24 mouse cellular contexts compared by ENCODE assay signal in the genomic region with DNA sequence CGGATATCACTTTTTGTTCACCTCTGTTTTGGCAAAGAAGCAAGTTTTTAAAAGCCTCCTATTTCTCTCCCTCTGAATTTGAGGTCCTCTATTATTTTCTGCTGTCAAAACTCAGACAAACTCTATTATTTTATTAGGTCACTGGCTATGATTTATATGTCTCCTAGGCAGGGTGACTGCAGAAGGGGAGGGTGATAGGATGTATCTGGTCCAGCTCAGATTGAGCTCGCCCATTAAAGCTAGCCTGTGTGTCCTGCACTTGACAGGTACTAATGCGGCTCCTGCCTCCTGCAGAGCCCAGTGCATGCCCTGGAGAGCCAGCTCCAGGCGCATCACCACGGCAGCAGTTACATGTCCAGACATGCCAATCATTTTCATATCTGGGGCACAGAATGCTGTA. TPM values are rescaled to one million over a fixed set of nuclear protein-coding genes. Genes with fewer than 3 reads are reported as not detected.
DNase-seq lines count a peak whose midpoint lies in the region; ATAC-seq and TF ChIP-seq lines count a peak whose summit lies in the region.
"Had no signal": no experiment of that assay in that cellular context is flagged by ENCODE, and none has a peak within 500 bp of the region (broad histone marks: within the 10 kb centered on the region; RNA-seq: fewer than 3 reads in every experiment).

No protein-coding gene starts in this region.

- no peaks in the 10 kb centered on the region for H3K27me3 ChIP-seq in kidney, embryonic 14.5 days (ENCODE audit: control insufficient read depth, insufficient read depth, low read length)
- H3K27me3 ChIP-seq in limb, embryonic 14.5 days (ENCODE audit: control insufficient read depth, insufficient read depth, low read length): no peaks in the 10 kb centered on the region
- H3K27me3 ChIP-seq in limb, embryonic 10.5 days (ENCODE audit: low read depth, poor library complexity, severe bottlenecking): no peaks in the 10 kb centered on the region
- no peaks in the 10 kb centered on the region for H3K27me3 ChIP-seq in myocyte (ENCODE audit: control insufficient read depth, insufficient read depth, insufficient read length)
- H3K27me3 ChIP-seq: embryonic facial prominence, embryonic 15.5 days had no signal

- WGBS in kidney, embryonic 14.5 days: 65% methylated on average over 5 of the region's 5 CpGs
- WGBS in limb, embryonic 14.5 days: 66% methylated on average over 5 of the region's 5 CpGs
- WGBS in limb, embryonic 10.5 days: 82% methylated on average over 5 of the region's 5 CpGs

- H3K4me1 ChIP-seq in kidney, embryonic 14.5 days (ENCODE audit: control insufficient read depth, insufficient read depth, low read length): no peaks in the 10 kb centered on the region
- no peaks in the 10 kb centered on the region for H3K4me1 ChIP-seq in limb, embryonic 14.5 days (ENCODE audit: control insufficient read depth, insufficient read depth, low read length)
- peaks cover 5% of the 10 kb centered on the region; the same call in 1 of the 2 replicates for H3K4me1 ChIP-seq in limb, embryonic 10.5 days
- H3K4me1 ChIP-seq: embryonic facial prominence, embryonic 15.5 days had no signal

- no peak for DNase-seq in kidney, adult 18-20 months
- no peak for DNase-seq in limb, embryonic 14.5 days (ENCODE audit: low spot score)
- DNase-seq in limb, embryonic 10.5 days (ENCODE audit: low spot score): no peak
- no peak for DNase-seq in adrenal gland, adult 2 months
- DNase-seq: adrenal gland, adult 8-10 months; adrenal gland, postnatal 25 days; cerebellum, adult 11-12 months; cerebellum, adult 8-10 months; cerebellum, postnatal 10 days; cerebellum, postnatal 36 days; embryo, embryonic 11 days; gastrocnemius, adult 2 months; gastrocnemius, postnatal 14 days; heart, adult 11 months; heart, postnatal 10 days; heart, postnatal 4 days had no signal

- no peak overlapping the region for H3K4me2 ChIP-seq in kidney, embryonic 14.5 days (replicated peaks; ENCODE audit: low read depth, low read length)
- H3K4me2 ChIP-seq in limb, embryonic 14.5 days (replicated peaks; ENCODE audit: low read depth, low read length, severe bottlenecking): no peak overlapping the region
- peak overlapping the region; percentile 62 for H3K4me2 ChIP-seq in myocyte (ENCODE audit: low read depth)
- H3K4me2 ChIP-seq: embryonic facial prominence, embryonic 15.5 days; heart, embryonic 11.5 days; hindbrain, embryonic 14.5 days had no signal

- no peaks in the 10 kb centered on the region for H3K36me3 ChIP-seq in kidney, embryonic 14.5 days (ENCODE audit: control insufficient read depth, insufficient read depth, low read length)
- H3K36me3 ChIP-seq in limb, embryonic 14.5 days (ENCODE audit: control insufficient read depth, insufficient read depth, low read length): no peaks in the 10 kb centered on the region
- H3K36me3 ChIP-seq in limb, embryonic 10.5 days: no peaks in the 10 kb centered on the region
- no peaks in the 10 kb centered on the region for H3K36me3 ChIP-seq in myocyte (ENCODE audit: control insufficient read depth, insufficient read depth)
- H3K36me3 ChIP-seq: embryonic facial prominence, embryonic 15.5 days had no signal

- H3K79me2 ChIP-seq in myocyte (ENCODE audit: control insufficient read depth, insufficient read depth): no peaks in the 10 kb centered on the region

- no peak overlapping the region for H3K9ac ChIP-seq in kidney, embryonic 14.5 days (ENCODE audit: low read depth, low read length)
- no peak overlapping the region for H3K9ac ChIP-seq in limb, embryonic 14.5 days (ENCODE audit: low read depth, low read length, severe bottlenecking)
- H3K9ac ChIP-seq: embryonic facial prominence, embryonic 15.5 days; forebrain, postnatal 0 days; hindbrain, embryonic 14.5 days had no signal

- ATAC-seq in kidney, embryonic 14.5 days (ENCODE audit: low FRiP score, low TSS enrichment): peak; percentile 73; the same call in 1 of the 2 replicates
- 0 out of 2 replicates have a peak, but pooled peaks have one; percentile 9 for ATAC-seq in limb, embryonic 14.5 days (ENCODE audit: low FRiP score, low read depth)
- ATAC-seq: CD4-positive, CD25-positive, alpha-beta regulatory T cell, adult 4 months had no signal

- H3ac ChIP-seq in myocyte (ENCODE audit: control insufficient read depth, insufficient read length): no peak overlapping the region

- no peak overlapping the region for H3K4me3 ChIP-seq in kidney, embryonic 14.5 days (ENCODE audit: low read length)
- H3K4me3 ChIP-seq in limb, embryonic 14.5 days (replicated peaks; ENCODE audit: low read length): no peak overlapping the region
- no peak overlapping the region for H3K4me3 ChIP-seq in limb, embryonic 10.5 days
- H3K4me3 ChIP-seq in myocyte: no peak overlapping the region
- H3K4me3 ChIP-seq: embryonic facial prominence, embryonic 15.5 days; gastrocnemius, adult 2 months had no signal

- no peak overlapping the region for H3K27ac ChIP-seq in kidney, embryonic 14.5 days (ENCODE audit: low read depth, low read length)
- H3K27ac ChIP-seq in limb, embryonic 14.5 days (replicated peaks; ENCODE audit: low read depth, low read length): no peak overlapping the region
- no peak overlapping the region for H3K27ac ChIP-seq in limb, embryonic 10.5 days
- H3K27ac ChIP-seq: embryonic facial prominence, embryonic 15.5 days; gastrocnemius, adult 2 months; hindbrain, embryonic 14.5 days; hindbrain, postnatal 0 days had no signal

- no peak for TF ChIP-seq POLR2A in limb, embryonic 14.5 days (IDR thresholded peaks at IDR 0.05; ENCODE audit: borderline replicate concordance, extremely low read depth, insufficient read depth, insufficient read length)
- TF ChIP-seq POLR2A in myocyte (IDR thresholded peaks at IDR 0.05; ENCODE audit: insufficient read length, low read depth): no peak

- no peaks in the 10 kb centered on the region for H3K9me3 ChIP-seq in kidney, embryonic 14.5 days (ENCODE audit: control insufficient read depth, low read length)
- no peaks in the 10 kb centered on the region for H3K9me3 ChIP-seq in limb, embryonic 14.5 days (ENCODE audit: control insufficient read depth, low read length)
- H3K9me3 ChIP-seq in limb, embryonic 10.5 days (replicated peaks): no peaks in the 10 kb centered on the region
- H3K9me3 ChIP-seq: embryonic facial prominence, embryonic 15.5 days had no signal

TF ChIP-seq in myocyte, 11 proteins besides CTCF, POLR2A, EP300 and RAD21:
- TF ChIP-seq E2F4 (IDR thresholded peaks at IDR 0.05; ENCODE audit: insufficient read depth) (no peak), SRF (IDR thresholded peaks at IDR 0.05; ENCODE audit: control insufficient read depth, insufficient read length, low read depth) (no peak), TCF12 (IDR thresholded peaks at IDR 0.05; ENCODE audit: insufficient read depth, poor library complexity, severe bottlenecking) (no peak), TCF3 (IDR thresholded peaks at IDR 0.05; ENCODE audit: insufficient read length, low read depth) (no peak), USF1 (IDR thresholded peaks at IDR 0.05; ENCODE audit: low read depth) (no peak), REST (IDR thresholded peaks at IDR 0.05; ENCODE audit: insufficient read depth, insufficient read length) (no peak), MAX (IDR thresholded peaks at IDR 0.05; ENCODE audit: low read depth) (no peak), MYOG (IDR thresholded peaks at IDR 0.05; ENCODE audit: control insufficient read depth in 1 of 3, insufficient read depth in 1 of 3, insufficient read length in 2 of 3, low read depth in 2 of 3) (no peak), POLR2AphosphoS2 (IDR thresholded peaks at IDR 0.05; ENCODE audit: insufficient read length, low read depth) (no peak), CEBPB (IDR thresholded peaks at IDR 0.05; ENCODE audit: insufficient read depth, poor library complexity, severe bottlenecking) (no peak), MYOD1 (IDR thresholded peaks at IDR 0.05; ENCODE audit: control insufficient read depth in 1 of 3, insufficient read length in 2 of 3, low read depth in 2 of 3) (no peak)

RNA-seq across cellular contexts. Expression of gene Ano6, which starts 44.1 kb away (rescaled TPM):
- 34.1 and 54.3 TPM in 2 replicates for polyA plus RNA-seq in kidney, embryonic 14.5 days (2014; fragmentation: Nextera tagmentation; extraction: Ambion mirVana)
- 42.1 and 46.9 TPM in 2 replicates for polyA plus RNA-seq in limb, embryonic 14.5 days (2012; rRNA removed)
- 52.3 and 61.5 TPM in 2 replicates for polyA plus RNA-seq in limb, embryonic 14.5 days (2014; fragmentation: Nextera tagmentation; extraction: Ambion mirVana)
- 33.5 and 44.6 TPM in 2 replicates for polyA plus RNA-seq in limb, embryonic 10.5 days (2016; fragmentation: Nextera tagmentation; extraction: Ambion mirVana)
- 54.5 TPM for polyA plus RNA-seq in myocyte (2012; fragmentation: generic; extraction: Trizol)
- 10 to 100 TPM; 69.6 to 90.3 TPM for total RNA-seq in adrenal gland, adult 2 months (2021)
- polyA plus RNA-seq in adrenal gland, adult 2 months (2012; rRNA removed): 20.6 and 28.6 TPM in 2 replicates
